Mouse (Mus musculus): ENCODE results near the gene Xrcc3. TPM values are rescaled to one million over a fixed set of nuclear protein-coding genes. Genes with fewer than 3 reads are reported as not detected.
A peak's percentile ranks its signal among the peaks of the same experiment; 100 is the strongest.

The Xrcc3 gene
- polyA plus RNA-seq, 1 experiment from 2014 or later, result 11.1 TPM

DNA sequence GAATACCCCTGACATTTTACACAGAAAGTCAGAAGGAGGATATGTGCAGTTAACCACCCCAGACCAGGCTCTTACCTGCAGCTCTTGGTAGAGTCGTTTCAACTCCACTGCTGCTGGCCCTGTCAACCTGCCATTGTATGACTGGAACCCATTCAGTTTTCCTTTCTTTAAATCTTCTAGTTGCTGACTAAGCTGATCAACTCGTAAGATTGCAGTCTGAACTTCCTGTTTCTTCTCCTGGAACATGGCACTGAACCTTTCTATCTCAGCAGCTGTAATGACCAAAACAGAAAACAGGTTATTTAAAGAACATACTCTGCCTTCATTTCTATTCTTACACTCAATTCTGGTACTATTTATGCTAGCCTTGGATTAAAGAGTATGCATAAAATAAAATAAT is 29.8 kb upstream of the Xrcc3 start:
- no peak overlapping the region for H3K27ac ChIP-seq (ENCODE audit: low read depth, low read length)
- no peaks in the 10 kb centered on the region for H3K36me3 ChIP-seq (ENCODE audit: control insufficient read depth, insufficient read depth, low read length)
- H3K4me2 ChIP-seq, result no peak overlapping the region
- DNase-seq (ENCODE audit: low spot score, missing footprints), result peak; percentile 26
- H3K9me3 ChIP-seq (ENCODE audit: control insufficient read depth, low read length), result no peaks in the 10 kb centered on the region
- H3K4me3 ChIP-seq (ENCODE audit: low read depth, low read length), result no peak overlapping the region
- no peaks in the 10 kb centered on the region for H3K4me1 ChIP-seq (ENCODE audit: control insufficient read depth, insufficient read depth, low read length)
- no peak for ATAC-seq (ENCODE audit: low FRiP score)
- H3K9ac ChIP-seq (ENCODE audit: low read length), result no peak overlapping the region
- no peaks in the 10 kb centered on the region for H3K27me3 ChIP-seq (ENCODE audit: control insufficient read depth, insufficient read depth, low read length)
- WGBS, result 62% methylated on average over 2 of the region's 2 CpGs

- Histone ChIP-seq H3K9ac (ENCODE audit: low read length) (no peak overlapping the region), H3K27ac (ENCODE audit: low read depth, low read length) (no peak overlapping the region), H3K4me3 (ENCODE audit: low read depth, low read length) (no peak overlapping the region), H3K4me1 (ENCODE audit: control insufficient read depth, insufficient read depth, low read length) (no peaks in the 10 kb centered on the region), H3K27me3 (ENCODE audit: control insufficient read depth, insufficient read depth, low read length) (no peaks in the 10 kb centered on the region), H3K4me2 (no peak overlapping the region), H3K36me3 (ENCODE audit: control insufficient read depth, insufficient read depth, low read length) (no peaks in the 10 kb centered on the region), H3K9me3 (ENCODE audit: control insufficient read depth, low read length) (no peaks in the 10 kb centered on the region)
- WGBS, result 84% methylated on average over 15 of the region's 15 CpGs
- DNase-seq (ENCODE audit: low spot score, missing footprints), result no peak
- no peak for ATAC-seq (ENCODE audit: low FRiP score)
Observed at GRCm38 (mm10) chr12:111842565-111843433, 29.1 kb upstream of the Xrcc3 start.

DNA sequence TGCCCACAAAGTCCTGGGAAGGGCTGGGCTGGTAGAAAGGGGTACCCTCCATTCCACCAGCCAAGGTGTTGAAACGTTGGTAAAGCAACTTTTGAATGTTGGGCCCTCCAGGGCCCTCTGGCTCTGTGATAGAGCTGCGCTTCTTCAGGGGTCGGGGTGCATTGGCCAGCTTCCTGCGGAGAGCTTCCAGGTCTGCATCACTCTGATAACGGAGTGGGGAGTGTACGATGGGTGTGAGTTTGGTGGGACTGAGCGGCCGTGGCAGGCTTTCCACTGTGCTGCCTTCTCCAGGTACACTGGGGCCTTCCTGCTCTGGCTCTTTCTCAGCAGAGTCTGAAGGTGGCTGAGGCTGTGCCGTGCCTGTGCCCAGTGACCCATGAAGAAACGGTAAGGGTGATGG is 19.8 kb upstream of the Xrcc3 start:
- ATAC-seq (ENCODE audit: low FRiP score), result no peak
- no peaks in the 10 kb centered on the region for H3K36me3 ChIP-seq (ENCODE audit: control insufficient read depth, insufficient read depth, low read length)

GRCm38 (mm10) chr12:111832643-111833042 is 19.0 kb upstream of the Xrcc3 start:
- DNase-seq (ENCODE audit: low spot score, missing footprints) (peak; percentile 78), ATAC-seq (ENCODE audit: low FRiP score) (no peak)
- Histone ChIP-seq H3K9ac (ENCODE audit: low read length) (no peak overlapping the region), H3K9me3 (ENCODE audit: control insufficient read depth, low read length) (no peaks in the 10 kb centered on the region), H3K4me3 (ENCODE audit: low read depth, low read length) (no peak overlapping the region), H3K4me2 (no peak overlapping the region), H3K4me1 (ENCODE audit: control insufficient read depth, insufficient read depth, low read length) (no peaks in the 10 kb centered on the region; the same call in 1 of the 2 replicates), H3K27me3 (ENCODE audit: control insufficient read depth, insufficient read depth, low read length) (no peaks in the 10 kb centered on the region), H3K36me3 (ENCODE audit: control insufficient read depth, insufficient read depth, low read length) (no peaks in the 10 kb centered on the region; the same call in 1 of the 2 replicates), H3K27ac (ENCODE audit: low read depth, low read length) (no peak overlapping the region)
- WGBS, result 77% methylated on average over 5 of the region's 5 CpGs

More for the DNA sequence above, 19.8 kb upstream of the Xrcc3 start:
- H3K4me1 ChIP-seq (ENCODE audit: control insufficient read depth, insufficient read depth, low read length), result no peaks in the 10 kb centered on the region; the same call in 1 of the 2 replicates
- H3K27ac ChIP-seq (ENCODE audit: low read depth, low read length), result no peak overlapping the region
- H3K4me2 ChIP-seq, result no peak overlapping the region
- H3K4me3 ChIP-seq (ENCODE audit: low read depth, low read length), result no peak overlapping the region
- H3K9ac ChIP-seq (ENCODE audit: low read length), result no peak overlapping the region
- no peak for DNase-seq (ENCODE audit: low spot score, missing footprints)
- H3K9me3 ChIP-seq (ENCODE audit: control insufficient read depth, low read length), result no peaks in the 10 kb centered on the region
- 88% methylated on average over 10 of the region's 10 CpGs for WGBS
- no peaks in the 10 kb centered on the region for H3K27me3 ChIP-seq (ENCODE audit: control insufficient read depth, insufficient read depth, low read length)

- ATAC-seq (ENCODE audit: low FRiP score), result no peak
- WGBS, result 89% methylated on average over 10 of the region's 10 CpGs
Observed at GRCm38 (mm10) chr12:111830375-111830774, 16.7 kb upstream of the Xrcc3 start.

GRCm38 (mm10) chr12:111829954-111830353 is 16.3 kb upstream of the Xrcc3 start:
- no peak overlapping the region for H3K4me2 ChIP-seq
- H3K9me3 ChIP-seq (ENCODE audit: control insufficient read depth, low read length), result no peaks in the 10 kb centered on the region
- H3K9ac ChIP-seq (ENCODE audit: low read length), result no peak overlapping the region
- no peaks in the 10 kb centered on the region for H3K27me3 ChIP-seq (ENCODE audit: control insufficient read depth, insufficient read depth, low read length)
- DNase-seq (ENCODE audit: low spot score, missing footprints), result no peak
- H3K36me3 ChIP-seq (ENCODE audit: control insufficient read depth, insufficient read depth, low read length), result peaks cover 5% of the 10 kb centered on the region
- no peak overlapping the region for H3K27ac ChIP-seq (ENCODE audit: low read depth, low read length)
- ATAC-seq (ENCODE audit: low FRiP score), result no peak
- H3K4me3 ChIP-seq (ENCODE audit: low read depth, low read length), result no peak overlapping the region
- WGBS, result 82% methylated on average over 9 of the region's 9 CpGs
- no peaks in the 10 kb centered on the region; the same call in 1 of the 2 replicates for H3K4me1 ChIP-seq (ENCODE audit: control insufficient read depth, insufficient read depth, low read length)

More at GRCm38 (mm10) chr12:111830375-111830774, 16.7 kb upstream of the Xrcc3 start:
- Histone ChIP-seq H3K4me1 (ENCODE audit: control insufficient read depth, insufficient read depth, low read length) (no peaks in the 10 kb centered on the region; the same call in 1 of the 2 replicates), H3K9ac (ENCODE audit: low read length) (no peak overlapping the region), H3K9me3 (ENCODE audit: control insufficient read depth, low read length) (no peaks in the 10 kb centered on the region), H3K4me2 (no peak overlapping the region), H3K36me3 (ENCODE audit: control insufficient read depth, insufficient read depth, low read length) (peaks cover 5% of the 10 kb centered on the region), H3K27ac (ENCODE audit: low read depth, low read length) (no peak overlapping the region), H3K4me3 (ENCODE audit: low read depth, low read length) (no peak overlapping the region), H3K27me3 (ENCODE audit: control insufficient read depth, insufficient read depth, low read length) (no peaks in the 10 kb centered on the region)
- DNase-seq (ENCODE audit: low spot score, missing footprints), result no peak

GRCm38 (mm10) chr12:111829447-111829846 is 15.8 kb upstream of the Xrcc3 start:
- Histone ChIP-seq H3K4me1 (ENCODE audit: control insufficient read depth, insufficient read depth, low read length) (no peaks in the 10 kb centered on the region; the same call in 1 of the 2 replicates), H3K4me2 (no peak overlapping the region), H3K27ac (ENCODE audit: low read depth, low read length) (0 out of 2 replicates have a peak overlapping the region, but pooled peaks have one; percentile 20), H3K36me3 (ENCODE audit: control insufficient read depth, insufficient read depth, low read length) (peaks cover 5% of the 10 kb centered on the region), H3K27me3 (ENCODE audit: control insufficient read depth, insufficient read depth, low read length) (no peaks in the 10 kb centered on the region), H3K4me3 (ENCODE audit: low read depth, low read length) (no peak overlapping the region), H3K9ac (ENCODE audit: low read length) (no peak overlapping the region), H3K9me3 (ENCODE audit: control insufficient read depth, low read length) (no peaks in the 10 kb centered on the region)
- WGBS, result 69% methylated on average over 5 of the region's 5 CpGs
- ATAC-seq (ENCODE audit: low FRiP score) (no peak), DNase-seq (ENCODE audit: low spot score, missing footprints) (no peak)

- no peak for DNase-seq (ENCODE audit: low spot score, missing footprints)
- H3K4me2 ChIP-seq, result no peak overlapping the region
- no peak overlapping the region for H3K4me3 ChIP-seq (ENCODE audit: low read depth, low read length)
- WGBS, result 92% methylated on average over 12 of the region's 12 CpGs
- H3K9me3 ChIP-seq (ENCODE audit: control insufficient read depth, low read length), result no peaks in the 10 kb centered on the region
- no peaks in the 10 kb centered on the region for H3K27me3 ChIP-seq (ENCODE audit: control insufficient read depth, insufficient read depth, low read length)
- H3K4me1 ChIP-seq (ENCODE audit: control insufficient read depth, insufficient read depth, low read length), result no peaks in the 10 kb centered on the region; the same call in 1 of the 2 replicates
- no peak overlapping the region for H3K27ac ChIP-seq (ENCODE audit: low read depth, low read length)
- peaks cover 8% of the 10 kb centered on the region for H3K36me3 ChIP-seq (ENCODE audit: control insufficient read depth, insufficient read depth, low read length)
- no peak overlapping the region for H3K9ac ChIP-seq (ENCODE audit: low read length)
- no peak for ATAC-seq (ENCODE audit: low FRiP score)
Observed at GRCm38 (mm10) chr12:111827556-111827955, 13.9 kb upstream of the Xrcc3 start.

DNA sequence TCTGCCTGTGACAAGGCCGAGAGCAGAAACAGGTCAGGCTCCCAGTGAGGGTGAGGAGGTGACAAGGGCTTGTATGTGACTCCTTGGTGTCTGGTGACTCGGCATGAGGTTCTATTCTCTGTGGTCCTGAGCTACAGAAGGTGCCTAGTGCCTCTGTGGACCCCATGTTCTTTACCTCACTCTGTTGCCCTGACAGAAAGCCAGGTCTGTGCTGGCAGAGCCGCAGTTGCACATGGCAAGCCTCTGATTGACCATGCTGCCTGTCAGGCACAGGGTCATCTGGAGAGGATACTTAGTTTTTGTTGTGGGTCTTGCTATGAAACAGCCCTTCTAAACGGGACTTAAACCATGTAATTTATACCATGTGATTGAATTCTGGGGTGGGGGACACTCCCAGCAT is 8.3 kb upstream of the Xrcc3 start:
- no peaks in the 10 kb centered on the region for H3K27me3 ChIP-seq (ENCODE audit: control insufficient read depth, insufficient read depth, low read length)
- H3K36me3 ChIP-seq (ENCODE audit: control insufficient read depth, insufficient read depth, low read length), result peaks cover 5% of the 10 kb centered on the region
- H3K4me1 ChIP-seq (ENCODE audit: control insufficient read depth, insufficient read depth, low read length), result no peaks in the 10 kb centered on the region
- H3K27ac ChIP-seq (ENCODE audit: low read depth, low read length), result no peak overlapping the region
- H3K4me2 ChIP-seq, result no peak overlapping the region
- 76% methylated on average over 4 of the region's 4 CpGs for WGBS
- no peaks in the 10 kb centered on the region for H3K9me3 ChIP-seq (ENCODE audit: control insufficient read depth, low read length)
- H3K9ac ChIP-seq (ENCODE audit: low read length), result no peak overlapping the region
- H3K4me3 ChIP-seq (ENCODE audit: low read depth, low read length), result no peak overlapping the region
- 0 out of 2 replicates have a peak, but pooled peaks have one; percentile 9 for ATAC-seq (ENCODE audit: low FRiP score)
- DNase-seq (ENCODE audit: low spot score, missing footprints), result no peak
